9 mouse cellular contexts compared by ENCODE assay signal in the genomic region with DNA sequence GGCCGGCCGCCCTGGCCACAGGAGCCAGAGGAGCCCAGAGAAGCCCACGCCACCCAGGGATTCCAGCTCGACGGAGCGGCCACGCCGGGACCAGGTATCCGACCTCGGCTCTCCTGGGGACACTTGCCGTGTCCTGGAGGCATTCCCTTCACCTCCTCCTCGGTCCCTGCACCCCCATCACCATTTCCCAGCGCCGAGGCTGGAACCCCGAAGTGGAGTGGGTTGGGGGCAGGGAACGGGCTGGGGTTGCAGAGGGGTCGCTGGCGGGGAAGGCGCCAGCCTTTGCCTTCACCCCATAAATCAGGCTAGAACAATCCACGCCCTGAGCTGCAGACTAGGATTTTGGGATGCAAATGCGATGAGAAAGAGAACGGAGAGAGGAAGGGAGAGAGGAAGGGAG. TPM values are rescaled to one million over a fixed set of nuclear protein-coding genes. Genes with fewer than 3 reads are reported as not detected.
DNase-seq lines count a peak whose midpoint lies in the region; ATAC-seq and TF ChIP-seq lines count a peak whose summit lies in the region.
"Had no signal": no experiment of that assay in that cellular context is flagged by ENCODE, and none has a peak within 500 bp of the region (broad histone marks: within the 10 kb centered on the region; RNA-seq: fewer than 3 reads in every experiment).

No protein-coding gene starts in this region.

- H3K4me3 ChIP-seq in heart, embryonic 10.5 days: peak overlapping the region; percentile 54
- H3K4me3 ChIP-seq in heart, adult 2 months: no peak overlapping the region
- H3K4me3 ChIP-seq in limb, embryonic 10.5 days: peak overlapping the region; percentile 51
- peak overlapping the region; percentile 32; the same call in 1 of the 2 replicates for H3K4me3 ChIP-seq in stomach, embryonic 15.5 days (replicated peaks)

- no peak overlapping the region for H3K27ac ChIP-seq in heart, embryonic 10.5 days
- no peak overlapping the region for H3K27ac ChIP-seq in heart, adult 2 months
- H3K27ac ChIP-seq in limb, embryonic 10.5 days: peak overlapping the region; percentile 61
- H3K27ac ChIP-seq in stomach, embryonic 15.5 days: no peak overlapping the region

- no peaks in the 10 kb centered on the region for H3K9me3 ChIP-seq in heart, embryonic 10.5 days
- H3K9me3 ChIP-seq in limb, embryonic 10.5 days (replicated peaks): no peaks in the 10 kb centered on the region
- no peaks in the 10 kb centered on the region for H3K9me3 ChIP-seq in stomach, embryonic 15.5 days

- no peak for ATAC-seq in stomach, embryonic 15.5 days (ENCODE audit: insufficient read depth, low FRiP score, low read depth)

- intact Hi-C loops in heart, adult 2 months (cut with DNase I): no loop called here
- intact Hi-C loops in gastrocnemius, postnatal 14 days (cut with DNase I; ENCODE audit: low total_unique reads): no loop called here

- no peak overlapping the region for H3K9ac ChIP-seq in heart, adult 2 months (ENCODE audit: low read depth, low read length)
- H3K9ac ChIP-seq in stomach, embryonic 15.5 days: no peak overlapping the region

- TF ChIP-seq CTCF in heart, adult 2 months (IDR thresholded peaks at IDR 0.05): no peak

- peak overlapping the region; percentile 60 for H3K4me2 ChIP-seq in stomach, embryonic 15.5 days

- H3K36me3 ChIP-seq in heart, embryonic 10.5 days: no peaks in the 10 kb centered on the region
- H3K36me3 ChIP-seq in heart, adult 2 months (ENCODE audit: control insufficient read depth, insufficient read depth, low read length): no peaks in the 10 kb centered on the region
- no peaks in the 10 kb centered on the region for H3K36me3 ChIP-seq in limb, embryonic 10.5 days
- no peaks in the 10 kb centered on the region for H3K36me3 ChIP-seq in stomach, embryonic 15.5 days

- WGBS in heart, embryonic 10.5 days: 2% methylated on average over 22 of the region's 22 CpGs
- WGBS in heart, adult 2 months: 4% methylated on average over 22 of the region's 22 CpGs
- WGBS in limb, embryonic 10.5 days: under 1% methylated on average over 22 of the region's 22 CpGs
- 1% methylated on average over 22 of the region's 22 CpGs for WGBS in stomach, embryonic 15.5 days

- no peak for DNase-seq in heart, embryonic 10.5 days (ENCODE audit: low spot score)
- DNase-seq in heart, adult 2 months: no peak
- peak; percentile 29 for DNase-seq in right cerebral cortex, postnatal 4 days
- DNase-seq in right cerebral cortex, adult 2 months (ENCODE audit: low spot score in 2 of 2): no peak
- no peak for DNase-seq in limb, embryonic 10.5 days (ENCODE audit: low spot score)
- no peak for DNase-seq in gastrocnemius, postnatal 14 days
- DNase-seq in layer of hippocampus, adult 8-10 months (ENCODE audit: low spot score in 2 of 2): no peak
- DNase-seq: lung, adult 2 months had no signal

- no peaks in the 10 kb centered on the region for H3K79me2 ChIP-seq in heart, adult 2 months (replicated peaks; ENCODE audit: control insufficient read depth, insufficient read depth, low read length)

- peaks cover 100% of the 10 kb centered on the region for H3K27me3 ChIP-seq in heart, embryonic 10.5 days (ENCODE audit: insufficient read depth, poor library complexity, severe bottlenecking)
- peaks cover 45% of the 10 kb centered on the region for H3K27me3 ChIP-seq in heart, adult 2 months (ENCODE audit: control insufficient read depth, insufficient read depth, low read length)
- H3K27me3 ChIP-seq in limb, embryonic 10.5 days (ENCODE audit: low read depth, poor library complexity, severe bottlenecking): peaks cover 100% of the 10 kb centered on the region
- peaks cover 99% of the 10 kb centered on the region for H3K27me3 ChIP-seq in stomach, embryonic 15.5 days (replicated peaks)

- peaks cover 23% of the 10 kb centered on the region for H3K4me1 ChIP-seq in heart, embryonic 10.5 days
- H3K4me1 ChIP-seq in heart, adult 2 months (ENCODE audit: control insufficient read depth, insufficient read depth, low read length): no peaks in the 10 kb centered on the region
- peaks cover 29% of the 10 kb centered on the region for H3K4me1 ChIP-seq in limb, embryonic 10.5 days
- peaks cover 18% of the 10 kb centered on the region for H3K4me1 ChIP-seq in stomach, embryonic 15.5 days

- no peak for TF ChIP-seq POLR2A in heart, adult 2 months (IDR thresholded peaks at IDR 0.05; ENCODE audit: insufficient read depth, low read depth, low read length)

- TF ChIP-seq EP300 in heart, adult 2 months (IDR thresholded peaks at IDR 0.05; ENCODE audit: insufficient read depth, low read depth, low read length): no peak

RNA-seq across cellular contexts. Expression of a gene that starts 39.2 kb away (rescaled TPM):
- 33.2 and 43.3 TPM in 2 replicates for polyA plus RNA-seq in heart, embryonic 10.5 days (2016; fragmentation: Nextera tagmentation; extraction: Ambion mirVana)
- 10 to 100 TPM; 53.0 to 66.5 TPM for total RNA-seq in heart, adult 2 months (2021)
- 40.5 and 59.0 TPM in 2 replicates for polyA plus RNA-seq in heart, adult 2 months (2012; rRNA removed)
- 41.1 and 42.3 TPM in 2 replicates for polyA plus RNA-seq in limb, embryonic 10.5 days (2016; fragmentation: Nextera tagmentation; extraction: Ambion mirVana)
- 32.9 and 36.4 TPM in 2 replicates for polyA plus RNA-seq in stomach, embryonic 15.5 days (2015; fragmentation: Nextera tagmentation; extraction: Ambion mirVana)
- 10 to 100 TPM; 28.8 to 33.0 TPM for total RNA-seq in gastrocnemius, postnatal 14 days (2021)
- 100 to 1,000 TPM in 1 of 4 experiments, 10 to 100 TPM in 3; 87.5 to 101 (median 95.1) TPM for total RNA-seq in layer of hippocampus, adult 8-10 months (2022)
